In the genomic region with DNA sequence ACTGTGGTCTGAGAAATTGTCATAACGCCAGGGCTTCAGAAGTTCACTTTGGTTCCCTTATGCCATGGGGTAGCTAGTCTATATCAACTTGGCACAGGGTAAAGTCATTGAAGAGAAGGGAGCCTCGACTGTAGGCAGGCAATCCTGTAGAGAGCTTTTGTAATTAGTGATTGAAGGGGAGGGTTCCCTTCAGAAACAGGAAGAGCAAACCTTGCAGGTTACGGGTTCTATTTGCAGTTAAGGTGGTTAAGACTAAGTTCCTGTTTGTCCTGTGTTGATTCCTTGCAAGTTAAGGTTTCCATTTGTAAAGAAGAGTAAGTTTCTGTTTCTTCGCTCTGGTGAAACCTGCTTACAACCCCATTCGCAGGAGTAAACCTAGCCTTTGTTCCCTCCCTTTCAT, we compare ENCODE assay signal across 18 mouse cellular contexts. TPM values are rescaled to one million over a fixed set of nuclear protein-coding genes. Genes with fewer than 3 reads are reported as not detected.
DNase-seq lines count a peak whose midpoint lies in the region; ATAC-seq and TF ChIP-seq lines count a peak whose summit lies in the region.
"Had no signal": no experiment of that assay in that cellular context is flagged by ENCODE, and none has a peak within 500 bp of the region (broad histone marks: within the 10 kb centered on the region; RNA-seq: fewer than 3 reads in every experiment).

No protein-coding gene starts in this region.

- no peak overlapping the region for H3K27ac ChIP-seq in kidney, postnatal 0 days
- H3K27ac ChIP-seq in liver, postnatal 0 days (ENCODE audit: low read depth) = peak overlapping the region; percentile 78
- H3K27ac ChIP-seq: hindbrain, embryonic 12.5 days; midbrain, embryonic 10.5 days; neural tube, embryonic 15.5 days had no signal

- H3K36me3 ChIP-seq in kidney, postnatal 0 days (ENCODE audit: insufficient read depth, low read length) = no peaks in the 10 kb centered on the region
- H3K36me3 ChIP-seq in liver, postnatal 0 days (replicated peaks; ENCODE audit: insufficient read depth, low read length) = no peaks in the 10 kb centered on the region
- H3K36me3 ChIP-seq in splenic B cell, adult 2 months (ENCODE audit: control insufficient read depth, insufficient read depth, low read length, poor library complexity, severe bottlenecking) = no peaks in the 10 kb centered on the region
- H3K36me3 ChIP-seq: hindbrain, embryonic 12.5 days; midbrain, embryonic 10.5 days; neural tube, embryonic 15.5 days had no signal

- no peaks in the 10 kb centered on the region for H3K4me1 ChIP-seq in kidney, postnatal 0 days (replicated peaks; ENCODE audit: insufficient read depth, low read length)
- peaks cover 16% of the 10 kb centered on the region for H3K4me1 ChIP-seq in liver, postnatal 0 days (ENCODE audit: insufficient read depth)
- H3K4me1 ChIP-seq: hindbrain, embryonic 12.5 days; neural tube, embryonic 15.5 days had no signal

- 66% methylated on average over 5 of the region's 5 CpGs for WGBS in kidney, postnatal 0 days
- 49% methylated on average over 5 of the region's 5 CpGs for WGBS in liver, postnatal 0 days (ENCODE audit: insufficient replicate concordance)

- H3K9me3 ChIP-seq in kidney, postnatal 0 days (replicated peaks; ENCODE audit: low read length) = no peaks in the 10 kb centered on the region
- no peaks in the 10 kb centered on the region for H3K9me3 ChIP-seq in liver, postnatal 0 days (ENCODE audit: low read length)
- H3K9me3 ChIP-seq: hindbrain, embryonic 12.5 days; midbrain, embryonic 10.5 days; neural tube, embryonic 15.5 days had no signal

- H3K4me3 ChIP-seq in kidney, postnatal 0 days (replicated peaks; ENCODE audit: low read depth, low read length) = no peak overlapping the region
- H3K4me3 ChIP-seq in liver, postnatal 0 days (ENCODE audit: low read depth, low read length) = no peak overlapping the region
- H3K4me3 ChIP-seq: hindbrain, embryonic 12.5 days; midbrain, embryonic 10.5 days; neural tube, embryonic 15.5 days had no signal

- H3K27me3 ChIP-seq in kidney, postnatal 0 days (ENCODE audit: insufficient read depth, low read length) = no peaks in the 10 kb centered on the region
- H3K27me3 ChIP-seq in liver, postnatal 0 days (ENCODE audit: insufficient read depth, low read length) = no peaks in the 10 kb centered on the region
- H3K27me3 ChIP-seq in splenic B cell, adult 2 months (ENCODE audit: control insufficient read depth, insufficient read depth, low read length, poor library complexity, severe bottlenecking) = no peaks in the 10 kb centered on the region
- H3K27me3 ChIP-seq: hindbrain, embryonic 12.5 days; Patski had no signal

- H3K9ac ChIP-seq in kidney, postnatal 0 days (ENCODE audit: low read depth, low read length) = 0 out of 2 replicates have a peak overlapping the region, but pooled peaks have one; percentile 31
- no peak overlapping the region for H3K9ac ChIP-seq in liver, postnatal 0 days (replicated peaks)
- H3K9ac ChIP-seq: hindbrain, embryonic 12.5 days; neural tube, embryonic 15.5 days had no signal

- no peak for TF ChIP-seq CTCF in kidney, postnatal 0 days (IDR thresholded peaks at IDR 0.05; ENCODE audit: low read depth)
- no peak for TF ChIP-seq CTCF in liver, postnatal 0 days (IDR thresholded peaks at IDR 0.05; ENCODE audit: low read depth)

- ATAC-seq in kidney, postnatal 0 days (replicated peaks; ENCODE audit: low FRiP score, low read depth) = no peak
- ATAC-seq in granulocyte monocyte progenitor cell, adult 5-6 weeks (replicated peaks; ENCODE audit: poor library complexity, severe bottlenecking) = peak; percentile 53
- no peak for ATAC-seq in liver, postnatal 0 days
- ATAC-seq: lung, postnatal 0 days; Patski had no signal

- no peak for TF ChIP-seq EP300 in liver, postnatal 0 days (IDR thresholded peaks at IDR 0.05; ENCODE audit: low read depth)

- no peak overlapping the region for H3K4me2 ChIP-seq in kidney, postnatal 0 days (ENCODE audit: low read length)
- no peak overlapping the region for H3K4me2 ChIP-seq in liver, postnatal 0 days (ENCODE audit: low read depth, low read length)
- H3K4me2 ChIP-seq: hindbrain, embryonic 12.5 days; neural tube, embryonic 15.5 days had no signal

- no peak for DNase-seq in kidney, postnatal 0 days (ENCODE audit: low spot score)
- DNase-seq in kidney, postnatal 25 days = no peak
- no peak for DNase-seq in liver, postnatal 0 days
- peak; percentile 34 for DNase-seq in splenic B cell, adult 2 months (ENCODE audit: low read depth, low spot score)
- no peak for DNase-seq in gastrocnemius, adult 18-20 months (ENCODE audit: low spot score)
- DNase-seq in ovary, postnatal 10 days (ENCODE audit: low spot score) = no peak
- no peak for DNase-seq in urinary bladder, postnatal 36 days (ENCODE audit: low spot score in 2 of 2)
- DNase-seq: cerebellum, postnatal 14 days; gastrocnemius, postnatal 10 days; kidney, postnatal 10 days; right cerebral cortex, adult 18-20 months; thymus, postnatal 4 days had no signal

RNA-seq across cellular contexts. Expression of a gene that starts 22.1 kb away (rescaled TPM):
- 420 and 440 TPM in 2 replicates for polyA plus RNA-seq in kidney, postnatal 0 days (2015; fragmentation: Nextera tagmentation; extraction: Ambion mirVana)
- 289 and 344 TPM in 2 replicates for total RNA-seq in granulocyte monocyte progenitor cell, adult 5-6 weeks (2014; fragmentation: Nextera tagmentation)
- total RNA-seq in granulocyte monocyte progenitor cell, adult 5-6 weeks (2017) = 559 and 668 TPM in 2 replicates
- polyA plus RNA-seq in liver, postnatal 0 days (2015; fragmentation: Nextera tagmentation; extraction: Ambion mirVana) = 246 and 265 TPM in 2 replicates
- 10 to 100 TPM; 84.5 to 85.6 TPM for total RNA-seq in gastrocnemius, adult 18-20 months (2021)

RNA-seq across cellular contexts. Expression of a gene that starts 31.2 kb away (rescaled TPM):
- 76.5 and 77.1 TPM in 2 replicates for polyA plus RNA-seq in kidney, postnatal 0 days (2015; fragmentation: Nextera tagmentation; extraction: Ambion mirVana)
- 0.11 TPM in 1 of 2 replicates, not detected in the other for total RNA-seq in granulocyte monocyte progenitor cell, adult 5-6 weeks (2014; fragmentation: Nextera tagmentation)
- not detected in 2 replicates for total RNA-seq in granulocyte monocyte progenitor cell, adult 5-6 weeks (2017)
- polyA plus RNA-seq in liver, postnatal 0 days (2015; fragmentation: Nextera tagmentation; extraction: Ambion mirVana) = 22.2 and 25.4 TPM in 2 replicates
- 1 to 10 TPM; 1.1 to 2.3 TPM for total RNA-seq in gastrocnemius, adult 18-20 months (2021)

RNA-seq across cellular contexts. Expression of a gene that starts 42.4 kb away (rescaled TPM):
- 40.5 and 45.3 TPM in 2 replicates for polyA plus RNA-seq in kidney, postnatal 0 days (2015; fragmentation: Nextera tagmentation; extraction: Ambion mirVana)
- total RNA-seq in granulocyte monocyte progenitor cell, adult 5-6 weeks (2014; fragmentation: Nextera tagmentation) = 6.0 and 13.2 TPM in 2 replicates
- 4.5 and 8.7 TPM in 2 replicates for total RNA-seq in granulocyte monocyte progenitor cell, adult 5-6 weeks (2017)
- polyA plus RNA-seq in liver, postnatal 0 days (2015; fragmentation: Nextera tagmentation; extraction: Ambion mirVana) = 9.2 and 11.9 TPM in 2 replicates
- total RNA-seq in gastrocnemius, adult 18-20 months (2021) = 10 to 100 TPM; 13.7 to 13.9 TPM

RNA-seq across cellular contexts. Expression of a gene that starts 42.4 kb away (rescaled TPM):
- polyA plus RNA-seq in kidney, postnatal 0 days (2015; fragmentation: Nextera tagmentation; extraction: Ambion mirVana) = 64.1 and 64.2 TPM in 2 replicates
- total RNA-seq in granulocyte monocyte progenitor cell, adult 5-6 weeks (2014; fragmentation: Nextera tagmentation) = 43.3 and 52.4 TPM in 2 replicates
- 6.3 and 21.4 TPM in 2 replicates for total RNA-seq in granulocyte monocyte progenitor cell, adult 5-6 weeks (2017)
- 10.7 and 11.9 TPM in 2 replicates for polyA plus RNA-seq in liver, postnatal 0 days (2015; fragmentation: Nextera tagmentation; extraction: Ambion mirVana)
- total RNA-seq in gastrocnemius, adult 18-20 months (2021) = 10 to 100 TPM in 1 of 2 experiments, 1 to 10 TPM in 1; 8.9 to 13.2 TPM

RNA-seq across cellular contexts. Expression of a gene that starts 44.0 kb away (rescaled TPM):
- polyA plus RNA-seq in kidney, postnatal 0 days (2015; fragmentation: Nextera tagmentation; extraction: Ambion mirVana) = 50.0 and 52.0 TPM in 2 replicates
- total RNA-seq in granulocyte monocyte progenitor cell, adult 5-6 weeks (2014; fragmentation: Nextera tagmentation) = 19.7 and 41.9 TPM in 2 replicates
- total RNA-seq in granulocyte monocyte progenitor cell, adult 5-6 weeks (2017) = 10.8 and 15.6 TPM in 2 replicates
- 17.4 and 18.2 TPM in 2 replicates for polyA plus RNA-seq in liver, postnatal 0 days (2015; fragmentation: Nextera tagmentation; extraction: Ambion mirVana)
- 1 to 10 TPM; 6.6 to 7.5 TPM for total RNA-seq in gastrocnemius, adult 18-20 months (2021)
